Mouse (Mus musculus): ENCODE measurements around the gene Exosc5. TPM values are rescaled to one million over a fixed set of nuclear protein-coding genes. Genes with fewer than 3 reads are reported as not detected.
A peak's percentile ranks its signal among the peaks of the same experiment; 100 is the strongest.

Exosc5 gene
- total RNA-seq, 2 experiments from 2014 or later = 50.6 to 53.0 TPM

DNA sequence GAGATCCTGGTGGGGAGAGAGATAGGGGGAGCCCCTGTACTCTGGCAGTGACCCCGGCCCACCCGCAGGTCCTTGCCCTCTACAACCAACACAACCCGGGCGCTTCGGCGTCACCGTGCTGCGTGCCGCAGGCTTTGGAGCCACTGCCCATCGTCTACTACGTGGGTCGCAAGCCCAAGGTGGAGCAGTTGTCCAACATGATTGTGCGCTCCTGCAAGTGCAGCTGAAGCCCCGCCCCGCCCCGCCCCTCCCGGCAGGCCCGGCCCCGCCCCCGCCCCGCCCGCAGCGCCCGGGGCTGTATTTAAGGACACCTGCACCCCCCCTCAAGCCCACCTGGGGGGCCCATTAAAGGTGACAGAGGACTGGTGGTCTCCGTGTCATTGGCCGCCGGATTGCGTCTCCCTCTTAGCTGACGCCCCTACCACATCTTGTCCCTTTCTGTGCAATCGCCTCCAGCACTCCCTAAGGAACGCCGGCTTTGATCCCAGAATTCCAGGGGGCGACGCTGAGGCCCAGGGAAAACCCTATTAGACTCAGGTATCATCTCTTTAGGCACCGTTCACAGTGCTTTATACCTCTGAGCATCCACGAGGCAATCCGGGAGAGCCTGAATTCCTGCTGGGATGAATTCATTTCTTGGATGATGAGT, 45.9 kb downstream of the Exosc5 start:
- DNase-seq (ENCODE audit: low spot score in 2 of 2) = no peak

- no peak for DNase-seq (ENCODE audit: low spot score in 2 of 2)
These were observed 46.9 kb downstream of the Exosc5 start for GRCm38 (mm10) chr7:25705801-25706251.

GRCm38 (mm10) chr7:25706578-25707170, 47.7 kb downstream of the Exosc5 start:
- DNase-seq (ENCODE audit: low spot score in 2 of 2) = no peak

GRCm38 (mm10) chr7:25707581-25708292, 48.8 kb downstream of the Exosc5 start:
- no peak for DNase-seq (ENCODE audit: low spot score in 2 of 2)

DNA sequence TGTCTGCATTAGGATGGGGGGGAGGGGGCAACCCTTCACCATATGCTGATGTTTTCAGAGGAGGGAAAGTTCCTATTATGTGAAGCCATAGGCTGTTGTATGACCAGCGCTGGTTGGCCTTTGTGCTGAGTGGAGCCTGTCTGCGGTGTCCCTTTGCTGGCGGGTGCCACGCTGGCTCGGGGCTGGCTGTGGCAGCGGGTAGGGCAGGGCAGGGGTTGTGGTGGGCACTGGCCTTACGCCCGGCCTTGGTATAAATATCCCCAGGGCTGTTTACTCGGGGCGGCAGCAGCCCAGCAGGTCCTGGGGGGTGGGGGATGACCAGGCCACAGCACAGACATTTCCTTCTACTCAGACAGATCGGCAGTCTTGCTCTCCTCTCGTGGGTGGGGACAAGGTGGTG, 51.0 kb downstream of the Exosc5 start:
- DNase-seq (ENCODE audit: low spot score in 2 of 2) = no peak

DNA sequence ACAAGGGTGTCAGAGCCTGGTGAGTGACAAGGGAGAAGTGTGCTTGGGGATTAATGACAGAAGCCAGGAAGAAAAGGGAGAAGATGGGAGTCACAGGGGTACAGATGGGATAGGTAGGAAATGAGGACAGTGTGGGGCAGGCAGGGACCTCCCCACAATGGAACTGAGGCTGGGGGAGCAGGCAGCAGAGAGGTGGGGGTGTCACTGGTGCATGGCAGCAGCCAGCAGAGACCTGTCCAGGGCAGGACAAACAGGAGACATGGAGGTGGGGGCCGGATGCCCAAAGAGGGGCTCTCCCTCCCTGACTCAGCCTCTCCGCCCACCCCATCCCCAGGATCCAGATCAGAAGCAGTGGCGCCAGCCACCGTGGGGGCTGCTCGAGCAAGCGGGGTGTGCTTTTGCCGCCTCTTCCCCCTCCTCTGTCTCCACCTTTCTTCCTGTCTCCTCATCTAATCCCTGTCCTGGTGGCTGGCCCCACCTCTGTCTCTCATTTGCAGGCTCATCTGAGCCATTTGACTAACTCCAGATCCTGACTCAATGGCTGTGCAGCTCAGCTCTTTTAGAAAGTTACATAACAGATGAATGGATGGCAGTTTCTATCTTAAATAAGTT, 51.7 kb downstream of the Exosc5 start:
- no peak for DNase-seq (ENCODE audit: low spot score in 2 of 2)

DNA sequence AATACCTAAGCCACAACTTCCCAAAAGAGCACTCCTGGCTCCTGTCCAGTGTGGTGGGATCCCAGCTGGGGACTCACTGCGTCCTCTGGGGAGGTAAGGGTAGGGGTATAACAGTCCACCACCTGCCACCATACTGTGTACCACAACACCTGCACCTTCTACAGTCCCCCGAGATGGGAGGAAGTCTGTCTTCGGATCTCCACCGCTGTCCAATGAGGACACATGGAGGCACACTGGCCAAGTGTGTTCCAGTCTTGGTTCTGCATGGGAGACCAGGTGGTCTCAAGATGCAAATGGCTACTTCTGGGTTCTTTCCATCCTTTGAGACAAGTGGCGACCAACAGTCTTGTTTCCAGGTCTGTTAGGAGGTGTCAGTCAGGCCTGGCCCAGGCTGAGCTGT, 52.2 kb downstream of the Exosc5 start:
- DNase-seq (ENCODE audit: low spot score in 2 of 2) = no peak

DNA sequence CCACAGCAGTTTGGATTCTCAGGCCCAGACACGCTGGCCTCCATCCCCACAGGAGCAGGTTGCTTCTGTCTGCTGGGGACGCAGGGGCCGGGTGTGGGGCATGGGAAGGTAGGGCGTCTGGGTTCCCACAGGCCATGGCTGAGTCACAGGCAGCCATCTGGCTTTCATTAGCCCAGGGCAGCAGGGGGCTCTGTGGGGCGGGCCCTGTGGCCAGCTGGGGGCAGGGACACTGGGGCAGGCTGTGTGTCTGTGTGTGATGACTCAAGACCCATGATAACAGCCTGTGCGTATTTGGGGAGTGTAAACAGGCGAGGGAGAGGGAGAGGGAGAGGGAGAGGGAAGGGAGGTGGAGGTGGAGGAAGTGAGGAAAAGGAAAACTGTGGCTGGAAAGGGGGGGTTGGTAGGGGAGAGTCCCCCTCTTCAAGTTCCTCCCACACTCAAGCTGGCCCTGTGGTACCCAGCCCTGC, 52.8 kb downstream of the Exosc5 start:
- DNase-seq (ENCODE audit: low spot score in 2 of 2) = no peak

- no peak for DNase-seq (ENCODE audit: low spot score in 2 of 2)
These were observed 53.8 kb downstream of the Exosc5 start for GRCm38 (mm10) chr7:25712801-25713200.

DNA sequence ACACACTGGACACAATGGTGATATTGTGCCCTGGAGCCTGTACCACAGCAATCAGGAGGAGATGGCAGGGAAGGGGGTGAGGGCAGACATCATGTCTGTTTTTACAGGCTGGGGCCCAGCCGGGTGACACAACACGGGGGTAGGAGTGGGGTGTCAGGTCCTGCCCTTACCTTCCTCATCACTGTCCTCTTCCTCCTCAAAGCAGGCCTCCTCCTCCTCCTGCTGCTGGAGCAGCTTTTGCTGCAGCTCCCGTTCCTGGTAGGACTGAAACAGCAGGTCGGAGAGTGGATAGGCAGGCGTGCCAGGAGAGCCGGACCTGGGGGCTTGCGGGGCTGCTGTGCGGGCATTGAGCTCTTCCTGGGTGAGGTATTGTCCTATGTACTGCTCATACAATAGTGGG, 55.6 kb downstream of the Exosc5 start:
- DNase-seq (ENCODE audit: low spot score in 2 of 2) = no peak

DNA sequence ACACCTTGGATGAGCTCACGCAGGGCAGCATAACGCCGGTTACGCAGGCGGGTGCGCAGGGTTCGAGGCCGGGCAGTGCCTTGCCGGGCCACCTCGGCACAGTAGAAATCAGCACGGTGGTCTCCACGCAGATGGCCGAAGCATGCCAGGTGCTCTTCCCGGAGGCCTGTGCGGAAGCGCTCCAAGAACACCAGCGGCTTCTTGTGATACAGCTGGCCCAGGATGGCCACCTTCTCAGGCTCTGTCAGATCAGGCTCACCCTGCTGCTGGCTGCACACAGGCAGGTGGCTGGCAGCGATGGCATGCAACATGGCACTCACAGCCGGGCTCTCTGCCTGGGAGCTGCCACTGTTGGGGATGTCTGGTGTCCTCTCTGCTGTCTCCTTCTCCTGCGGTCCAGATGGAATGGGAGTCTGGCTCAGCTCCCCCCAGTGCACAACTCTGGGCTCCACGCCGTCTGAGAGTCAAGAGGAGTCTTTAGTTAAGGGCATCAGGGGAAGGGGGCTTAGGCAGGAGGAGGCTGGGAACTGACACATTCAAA, 56.8 kb downstream of the Exosc5 start:
- DNase-seq (ENCODE audit: low spot score in 2 of 2) = no peak

DNA sequence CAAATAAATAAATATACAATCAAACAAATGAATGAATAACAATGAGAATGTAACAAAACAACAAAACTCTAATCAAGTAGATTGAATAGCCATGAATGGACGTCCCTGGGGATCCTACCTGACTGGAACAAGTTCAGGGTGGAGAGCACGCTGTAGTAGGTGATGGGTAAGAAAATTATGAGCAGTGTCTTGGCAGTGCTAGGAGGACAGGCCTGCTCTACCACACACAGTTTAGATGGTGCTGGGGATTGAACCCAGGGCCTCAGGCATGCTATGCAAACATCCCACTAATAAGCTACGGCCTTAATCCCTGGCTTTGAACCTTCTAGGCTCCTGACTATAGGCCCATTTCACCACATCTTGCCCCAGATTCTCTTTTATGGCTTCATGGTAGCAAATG, 58.5 kb downstream of the Exosc5 start:
- no peak for DNase-seq (ENCODE audit: low spot score in 2 of 2)

GRCm38 (mm10) chr7:25718788-25719417, 59.9 kb downstream of the Exosc5 start, which contains the start of gene Ccdc97:
TSS of gene Ccdc97 (minus strand) at chr7:25719088.
- peak; percentile 56 to 83 for DNase-seq (ENCODE audit: low spot score in 2 of 2)

GRCm38 (mm10) chr7:25719761-25720610, 61.0 kb downstream of the Exosc5 start:
- peak; percentile 64 to 66 for DNase-seq (ENCODE audit: low spot score in 2 of 2)

DNA sequence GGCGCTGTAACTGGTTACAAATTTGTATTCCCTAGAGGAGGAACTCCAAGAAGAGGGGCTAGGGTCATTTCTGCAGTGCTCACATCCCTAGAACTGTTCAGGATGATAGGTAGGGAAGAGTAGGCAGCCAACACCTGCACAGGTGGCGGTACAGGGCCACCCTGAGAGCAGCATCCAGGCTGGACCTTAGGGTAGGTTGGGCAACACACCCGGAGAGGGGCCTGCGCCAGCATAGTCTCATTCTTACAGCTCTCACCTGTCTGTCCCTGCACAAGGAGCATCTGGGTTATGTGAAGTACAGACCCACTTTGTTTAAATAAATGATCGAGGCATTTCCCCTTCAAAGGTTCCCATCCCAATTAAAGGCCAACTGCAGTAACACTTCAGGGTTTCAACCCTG, 61.8 kb downstream of the Exosc5 start:
- no peak for DNase-seq (ENCODE audit: low spot score in 2 of 2)

Other genes with a start within 250 kb of the Exosc5 start
- not detected for gene Cxcl17, start 246.3 kb upstream of the Exosc5 start, total RNA-seq (2021)
- gene Ceacam1, start 181.6 kb upstream of the Exosc5 start, total RNA-seq (2021) = 10 to 100 TPM; 14.9 to 21.4 TPM
- 1 to 10 TPM; 1.7 to 1.9 TPM for gene Ceacam2, start 119.3 kb upstream of the Exosc5 start, total RNA-seq (2021)
- gene Erich4, start 43.3 kb upstream of the Exosc5 start, total RNA-seq (2021) = 1 to 10 TPM in 1 of 2 experiments, not detected in 1; 2.5 TPM
- gene Dmac2, start 39.8 kb upstream of the Exosc5 start, total RNA-seq (2021) = 10 to 100 TPM; 34.3 to 34.5 TPM
- 1 to 10 TPM; 4.4 to 7.6 TPM for gene B3gnt8, start 32.5 kb upstream of the Exosc5 start, total RNA-seq (2021)
- gene Bckdha, start 183 bp upstream of the Exosc5 start, total RNA-seq (2021) = 100 to 1,000 TPM; 103 to 112 TPM
- 1 to 10 TPM in 1 of 2 experiments, under 1 TPM in 1; 0.76 to 1.9 TPM for gene Tmem91, start 16.0 kb downstream of the Exosc5 start, total RNA-seq (2021)
- 10 to 100 TPM; 21.5 to 24.1 TPM for gene B9d2, start 21.6 kb downstream of the Exosc5 start, total RNA-seq (2021)
- gene Tgfb1, start 27.8 kb downstream of the Exosc5 start, total RNA-seq (2021) = 10 to 100 TPM; 47.3 to 48.9 TPM
- 10 to 100 TPM; 49.4 to 51.5 TPM for gene Ccdc97, start 59.9 kb downstream of the Exosc5 start, total RNA-seq (2021)
- 100 to 1,000 TPM; 167 to 177 TPM for gene Hnrnpul1, start 95.6 kb downstream of the Exosc5 start, total RNA-seq (2021)
- gene Axl, start 129.5 kb downstream of the Exosc5 start, total RNA-seq (2021) = 100 to 1,000 TPM; 100 to 102 TPM
- 1 to 10 TPM; 4.8 to 7.7 TPM for gene Cyp2s1, start 157.7 kb downstream of the Exosc5 start, total RNA-seq (2021)
- gene Cyp2b10, start 238.5 kb downstream of the Exosc5 start, total RNA-seq (2021) = 1 to 10 TPM in 1 of 2 experiments, under 1 TPM in 1; 0.14 to 1.2 TPM